Mouse (Mus musculus) CH12.LX (cell line): Measurements from ENCODE around the gene Acyp2.

ENCODE experiments used
- CTCF ChIP-seq, 2 experiments: IDR thresholded peaks in 1 of 2; conservative IDR thresholded peaks in 1 of 2; 2 replicates each; pipeline ENCODE4 v1.5.1; 2011 to 2012; ENCODE audit warnings: low read depth in 2 of 2, low read length in 2 of 2, improper control_type of control experiment in 1 of 2, inconsistent platforms in 1 of 2, mild to moderate bottlenecking in 1 of 2, moderate library complexity in 1 of 2
- EP300 ChIP-seq: IDR thresholded peaks from 2 replicates; pipeline ENCODE4 v1.6.1; 2011; ENCODE audit warnings: low read length, improper control_type of control experiment
- ETS1 ChIP-seq: conservative IDR thresholded peaks from 2 replicates; pipeline ENCODE4 v1.6.1; 2012; ENCODE audit warnings: low read depth, mild to moderate bottlenecking, inconsistent platforms, low read length, improper control_type of control experiment, moderate library complexity
- MAX ChIP-seq: IDR thresholded peaks from 2 replicates; pipeline ENCODE4 v1.6.1; 2011; ENCODE audit warnings: low read length, improper control_type of control experiment
- NRF1 ChIP-seq: IDR thresholded peaks from 2 replicates; pipeline ENCODE4 v1.6.1; 2014; ENCODE audit warnings: low read depth, mild to moderate bottlenecking, inconsistent platforms, low read length, improper control_type of control experiment, moderate library complexity
- POLR2A ChIP-seq: IDR thresholded peaks from 2 replicates; pipeline ENCODE4 v1.6.1; 2011; ENCODE audit warnings: low read depth, mild to moderate bottlenecking, improper control_type of control experiment, low read length
- RCOR1 ChIP-seq: conservative IDR thresholded peaks from 2 replicates; pipeline ENCODE4 v1.6.1; 2012; ENCODE audit warnings: low read depth, mild to moderate bottlenecking, inconsistent platforms, low read length, improper control_type of control experiment
- SMC3 ChIP-seq: IDR thresholded peaks from 2 replicates; pipeline ENCODE4 v1.6.1; 2011; ENCODE audit warnings: low read depth, low read length, improper control_type of control experiment
- UBTF ChIP-seq: IDR thresholded peaks from 2 replicates; pipeline ENCODE4 v1.6.1; 2012; ENCODE audit warnings: low read depth, mild to moderate bottlenecking, inconsistent platforms, low read length, improper control_type of control experiment, moderate library complexity
- ZC3H11A ChIP-seq: IDR thresholded peaks from 2 replicates; pipeline ENCODE4 v1.6.1; 2012; ENCODE audit warnings: low read depth, mild to moderate bottlenecking, inconsistent platforms, low read length, improper control_type of control experiment

- TF ChIP-seq EP300 (no peak), RCOR1 (no peak), MAX (no peak), CTCF (conservative IDR thresholded peaks at IDR 0.05 in 1 of 2, IDR thresholded peaks at IDR 0.05 in 1 of 2; ENCODE audit: low read depth in 2 of 2, low read length in 2 of 2) (no peak), ZC3H11A (no peak), UBTF (no peak), SMC3 (no peak), POLR2A (no peak), ETS1 (no peak), NRF1 (no peak)
These were observed 152.2 kb downstream of the Acyp2 start for GRCm38 (mm10) chr11:30497151-30497550.
